Mouse (Mus musculus) liver, embryonic 12.5 days (tissue): ENCODE results near the gene Lhfpl2. TPM values are rescaled to one million over a fixed set of nuclear protein-coding genes. Genes with fewer than 3 reads are reported as not detected.
"Not testable (repeated sequence)": the region's sequence is repeated elsewhere in the genome, so short reads cannot be mapped to it uniquely, and the experiment has no call there.

Experiments
- ATAC-seq: fragments of 200-750 bp; cut with Nextera tagmentation; 2 replicates; pipeline ENCODE4 v1.8.0; 2017; ENCODE audit warnings: moderate number of reproducible peaks, mild to moderate bottlenecking, moderate library complexity
- H3K27ac ChIP-seq: fragments of 300-500 bp; sonication (generic); 2 replicates; pipeline ENCODE4 v1.5.1; 2016; ENCODE audit warnings: mild to moderate bottlenecking
- H3K27me3 ChIP-seq: fragments of 300-500 bp; sonication (generic); replicated peaks from 2 replicates; pipeline ENCODE4 v1.6.1; 2016; ENCODE audit warnings: mild to moderate bottlenecking, moderate library complexity
- H3K36me3 ChIP-seq: fragments of 300-500 bp; sonication (generic); 2 replicates; pipeline ENCODE4 v1.6.1; 2016; ENCODE audit warnings: mild to moderate bottlenecking, moderate library complexity
- H3K4me1 ChIP-seq: fragments of 300-500 bp; sonication (generic); 2 replicates; pipeline ENCODE4 v1.6.1; 2016
- H3K4me2 ChIP-seq: fragments of 300-500 bp; sonication (generic); 2 replicates; pipeline ENCODE4 v1.6.1; 2016; ENCODE audit warnings: mild to moderate bottlenecking, moderate library complexity
- H3K4me3 ChIP-seq: fragments of 300-500 bp; sonication (generic); 2 replicates; pipeline ENCODE4 v1.5.1; 2016; ENCODE audit warnings: mild to moderate bottlenecking, moderate library complexity
- H3K9ac ChIP-seq: fragments of 300-500 bp; sonication (generic); 2 replicates; pipeline ENCODE4 v1.6.1; 2016; ENCODE audit warnings: mild to moderate bottlenecking, moderate library complexity
- H3K9me3 ChIP-seq: fragments of 300-500 bp; sonication (generic); replicated peaks from 2 replicates; pipeline ENCODE4 v1.6.1; 2016; ENCODE audit warnings: mild to moderate bottlenecking, moderate library complexity
- WGBS: fragments of 180-500 bp; shearing (Covaris S2); methylation state at CpG from one replicate; pipeline ENCODE4 v1.1.7; 2016; ENCODE audit not compliant: insufficient replicate concordance; 5-methylcytosine and 5-hydroxymethylcytosine counted together
- polyA plus RNA-seq: library from polyadenylated mRNA; unstranded; fragments of >200 nt; fragmentation: Nextera tagmentation; extraction: Ambion mirVana; gene quantifications from 2 replicates; pipeline ENCODE4 v1.2.1, GENCODE M21; 2016

Gene Lhfpl2
- 7.1 and 8.5 TPM in 2 replicates for polyA plus RNA-seq

DNA sequence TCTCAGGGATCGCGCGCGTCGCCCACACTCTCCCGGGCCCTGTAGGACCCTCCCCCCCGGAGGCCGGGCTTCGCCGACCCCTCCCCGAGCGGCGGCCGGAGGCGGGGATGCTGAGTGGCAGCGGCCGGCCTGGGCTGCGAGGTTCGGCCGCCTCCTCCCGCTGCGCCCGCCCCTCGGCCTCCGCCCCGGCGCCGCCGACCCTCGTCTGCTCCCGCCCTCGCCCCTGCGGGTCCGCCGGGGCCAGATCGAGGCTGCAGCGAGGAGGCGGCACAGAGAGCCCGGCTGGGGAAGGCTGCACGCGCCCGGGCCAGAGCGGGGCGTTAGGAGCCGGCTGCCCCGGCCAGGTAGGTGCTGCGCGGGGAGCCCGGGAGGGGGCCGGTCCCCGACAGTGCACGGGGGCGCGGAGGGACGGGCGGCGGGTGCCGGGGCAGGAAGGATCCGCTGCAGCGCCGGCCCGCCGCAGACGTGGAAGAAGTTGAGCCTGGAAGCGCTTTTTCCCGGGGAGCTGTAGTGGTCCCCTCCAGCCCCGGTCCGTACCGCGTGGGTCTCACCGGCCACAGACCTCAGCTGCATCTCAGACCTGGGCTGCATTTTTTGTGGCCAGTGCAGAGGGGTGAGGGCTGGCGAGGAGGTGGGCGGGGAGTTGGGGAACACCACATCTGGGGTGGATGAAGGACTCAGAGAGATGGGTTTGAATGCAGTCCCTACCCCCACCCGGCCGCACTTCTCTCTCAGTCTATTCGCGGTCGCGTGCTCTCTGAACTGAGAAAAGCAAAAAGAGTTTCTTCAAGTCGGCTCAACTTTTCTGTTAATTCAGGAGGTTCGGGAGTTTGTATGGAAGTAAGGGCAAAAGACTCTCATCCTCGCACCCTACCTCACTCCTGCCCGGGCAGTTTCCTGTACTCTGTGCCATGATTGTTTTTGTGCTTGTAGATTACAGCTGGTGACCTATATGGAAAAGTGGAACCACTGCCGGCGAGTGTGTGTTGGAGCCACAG lies at the start of gene Lhfpl2:
Lhfpl2 (plus strand) TSS at position 234 of the 998 bp plus-strand sequence.
- peak within 1 kb of the TSS; percentile 51; the same call in 1 of the 2 replicates for H3K27ac ChIP-seq
- peaks cover 7% of the 10 kb centered on the region for H3K4me1 ChIP-seq
- H3K9me3 ChIP-seq: no peaks in the 10 kb centered on the region
- no peaks in the 10 kb centered on the region for H3K36me3 ChIP-seq
- peak within 1 kb of the TSS; percentile 71 for H3K4me2 ChIP-seq
- H3K9ac ChIP-seq: peak within 1 kb of the TSS; percentile 61
- ATAC-seq: peak; percentile 53
- WGBS: 3% methylated on average over 85 of the region's 85 CpGs
- H3K27me3 ChIP-seq: peaks cover 65% of the 10 kb centered on the region
- peak within 1 kb of the TSS; percentile 61 for H3K4me3 ChIP-seq

DNA sequence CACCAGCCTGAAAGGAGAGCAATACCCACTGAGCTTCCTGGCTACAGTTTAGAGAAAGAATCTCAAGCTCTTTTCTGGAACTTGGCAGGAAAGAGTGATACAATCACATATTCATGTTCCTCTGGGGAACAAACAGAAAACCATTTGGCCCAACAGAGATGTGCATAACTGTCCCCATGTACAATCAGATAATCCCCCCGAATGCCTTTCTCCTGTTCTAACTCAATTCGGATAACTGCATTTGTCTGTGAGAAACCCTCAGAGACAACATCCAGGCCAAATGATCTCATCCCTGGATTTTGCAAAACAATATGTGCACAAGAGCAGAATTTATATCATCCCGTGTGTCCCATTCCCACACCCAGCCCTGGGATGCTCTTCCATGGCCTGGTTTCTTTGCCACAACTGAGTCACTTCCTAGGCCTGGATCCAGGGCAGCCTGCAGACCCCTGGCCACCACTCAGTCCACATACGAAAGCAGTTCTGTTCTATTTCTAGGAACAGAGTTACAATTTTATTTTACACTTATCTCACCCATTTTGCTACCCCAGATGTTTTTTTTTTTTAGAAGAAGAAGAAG lies 45.5 kb upstream of the Lhfpl2 start:
- no peak overlapping the region for H3K9ac ChIP-seq
- no peak for ATAC-seq
- WGBS: 61% methylated on average over 4 of the region's 4 CpGs

GRCm38 (mm10) chr13:94013986-94014385 lies 43.6 kb upstream of the Lhfpl2 start:
- Histone ChIP-seq H3K9me3 (no peaks in the 10 kb centered on the region), H3K27me3 (no peaks in the 10 kb centered on the region), H3K9ac (no peak overlapping the region), H3K4me1 (no peaks in the 10 kb centered on the region), H3K27ac (no peak overlapping the region), H3K36me3 (no peaks in the 10 kb centered on the region), H3K4me2 (no peak overlapping the region), H3K4me3 (no peak overlapping the region)
- no peak for ATAC-seq
- 73% methylated on average over 10 of the region's 10 CpGs for WGBS

More for the DNA sequence above, 45.5 kb upstream of the Lhfpl2 start:
- Histone ChIP-seq H3K27me3 (no peaks in the 10 kb centered on the region), H3K9me3 (no peaks in the 10 kb centered on the region), H3K4me2 (no peak overlapping the region), H3K4me3 (no peak overlapping the region), H3K27ac (no peak overlapping the region), H3K4me1 (no peaks in the 10 kb centered on the region), H3K36me3 (no peaks in the 10 kb centered on the region)

GRCm38 (mm10) chr13:94024575-94024974 lies 33.0 kb upstream of the Lhfpl2 start:
- WGBS: 71% methylated on average over 10 of the region's 13 CpGs
- not testable (repeated sequence) for H3K27me3 ChIP-seq, H3K36me3 ChIP-seq, H3K4me1 ChIP-seq, H3K9ac ChIP-seq, ATAC-seq, H3K9me3 ChIP-seq, H3K4me2 ChIP-seq, H3K4me3 ChIP-seq, H3K27ac ChIP-seq

DNA sequence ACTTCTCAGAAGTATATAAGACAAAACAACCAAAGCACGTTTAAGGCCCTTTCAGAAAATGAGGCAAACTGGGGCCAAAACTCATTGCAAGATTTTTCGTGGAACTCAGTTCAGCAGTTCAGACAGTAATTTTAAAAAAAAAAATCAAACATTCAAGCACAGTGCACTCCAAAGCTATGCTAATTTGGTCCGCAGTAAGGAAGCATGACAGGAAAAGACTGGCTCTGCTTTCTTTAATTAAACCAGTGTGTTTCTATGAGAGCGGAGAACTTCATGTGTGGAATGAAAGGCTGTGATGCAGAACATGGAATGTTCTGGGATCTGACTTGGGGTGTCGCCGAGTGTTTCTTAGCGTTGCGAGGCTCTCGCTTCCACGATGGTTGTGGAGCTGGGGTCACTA lies 28.4 kb upstream of the Lhfpl2 start:
- H3K27ac ChIP-seq: no peak overlapping the region
- H3K36me3 ChIP-seq: no peaks in the 10 kb centered on the region
- no peak for ATAC-seq
- H3K9me3 ChIP-seq: no peaks in the 10 kb centered on the region
- H3K4me2 ChIP-seq: no peak overlapping the region
- 77% methylated on average over 10 of the region's 10 CpGs for WGBS
- H3K4me1 ChIP-seq: no peaks in the 10 kb centered on the region
- H3K27me3 ChIP-seq: no peaks in the 10 kb centered on the region
- no peak overlapping the region for H3K4me3 ChIP-seq
- no peak overlapping the region for H3K9ac ChIP-seq

- no peak for ATAC-seq
- Histone ChIP-seq H3K4me2 (no peak overlapping the region), H3K27ac (no peak overlapping the region), H3K4me3 (no peak overlapping the region), H3K36me3 (no peaks in the 10 kb centered on the region), H3K9ac (no peak overlapping the region), H3K4me1 (no peaks in the 10 kb centered on the region), H3K9me3 (no peaks in the 10 kb centered on the region), H3K27me3 (no peaks in the 10 kb centered on the region)
- WGBS: 51% methylated on average over 2 of the region's 2 CpGs
These were observed 27.0 kb upstream of the Lhfpl2 start for GRCm38 (mm10) chr13:94030551-94030950.

DNA sequence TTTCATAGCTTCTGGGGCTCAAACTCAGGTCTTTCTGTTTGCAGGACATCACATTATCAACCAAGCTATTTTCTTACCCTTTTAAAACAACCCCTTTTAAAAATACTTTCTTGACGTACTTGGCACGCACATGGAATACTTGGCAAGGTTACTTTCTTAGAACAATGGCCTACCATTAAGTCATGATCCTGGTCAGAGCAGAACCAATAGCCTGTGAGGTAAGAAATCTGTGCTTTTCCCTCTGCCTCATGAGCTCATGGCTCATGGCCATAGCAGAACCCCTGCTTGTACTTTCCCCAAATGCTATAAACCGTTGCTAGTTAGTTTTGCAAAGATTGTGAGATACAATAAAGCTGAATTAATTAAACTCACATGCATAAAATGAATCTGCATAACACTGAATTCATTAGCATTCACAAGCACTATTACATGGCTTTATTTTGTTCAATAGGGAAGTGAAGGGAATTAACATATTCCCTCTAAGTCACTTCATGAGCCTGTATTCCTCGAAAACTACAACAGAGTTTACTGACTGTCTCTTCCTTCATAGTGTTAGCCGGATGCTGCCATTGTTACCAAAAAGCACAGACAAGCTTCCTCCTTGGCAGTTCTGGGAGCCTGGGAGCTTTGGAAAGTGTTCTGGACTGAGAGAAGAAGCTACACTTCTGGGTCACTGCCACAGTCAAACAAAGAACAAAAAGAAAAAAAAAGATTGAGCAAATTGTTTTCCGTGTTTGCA lies 20.1 kb upstream of the Lhfpl2 start:
- Histone ChIP-seq H3K9me3 (no peaks in the 10 kb centered on the region), H3K36me3 (no peaks in the 10 kb centered on the region), H3K27me3 (no peaks in the 10 kb centered on the region), H3K4me2 (no peak overlapping the region), H3K4me1 (peaks cover 9% of the 10 kb centered on the region; the same call in 1 of the 2 replicates), H3K4me3 (no peak overlapping the region), H3K9ac (no peak overlapping the region), H3K27ac (no peak overlapping the region)
- ATAC-seq: no peak
- 48% methylated on average over 6 of the region's 6 CpGs for WGBS

- no peak overlapping the region for H3K4me3 ChIP-seq
- no peak for ATAC-seq
- no peak overlapping the region for H3K27ac ChIP-seq
- 31% methylated on average over 2 of the region's 2 CpGs for WGBS
- peaks cover 9% of the 10 kb centered on the region; the same call in 1 of the 2 replicates for H3K4me1 ChIP-seq
- H3K9ac ChIP-seq: no peak overlapping the region
- H3K4me2 ChIP-seq: no peak overlapping the region
- H3K27me3 ChIP-seq: no peaks in the 10 kb centered on the region
- H3K36me3 ChIP-seq: no peaks in the 10 kb centered on the region
- H3K9me3 ChIP-seq: no peaks in the 10 kb centered on the region
These were observed 19.6 kb upstream of the Lhfpl2 start for GRCm38 (mm10) chr13:94038052-94038340.

GRCm38 (mm10) chr13:94050036-94050435 lies 7.6 kb upstream of the Lhfpl2 start:
- no peak for ATAC-seq
- no peak overlapping the region for H3K27ac ChIP-seq
- no peak overlapping the region for H3K4me3 ChIP-seq
- peaks cover 4% of the 10 kb centered on the region for H3K27me3 ChIP-seq
- 45% methylated on average over 7 of the region's 7 CpGs for WGBS
- no peaks in the 10 kb centered on the region for H3K4me1 ChIP-seq
- H3K9me3 ChIP-seq: no peaks in the 10 kb centered on the region
- no peak overlapping the region for H3K9ac ChIP-seq
- no peaks in the 10 kb centered on the region for H3K36me3 ChIP-seq
- H3K4me2 ChIP-seq: no peak overlapping the region

GRCm38 (mm10) chr13:94050782-94051181 lies 6.8 kb upstream of the Lhfpl2 start:
- Histone ChIP-seq H3K4me3 (no peak overlapping the region), H3K9ac (no peak overlapping the region), H3K36me3 (no peaks in the 10 kb centered on the region), H3K27ac (no peak overlapping the region), H3K4me1 (no peaks in the 10 kb centered on the region), H3K27me3 (peaks cover 11% of the 10 kb centered on the region), H3K4me2 (no peak overlapping the region), H3K9me3 (no peaks in the 10 kb centered on the region)
- WGBS: 68% methylated on average over 3 of the region's 3 CpGs
- no peak for ATAC-seq

- Histone ChIP-seq H3K27me3 (peaks cover 60% of the 10 kb centered on the region), H3K4me3 (peak overlapping the region; percentile 61), H3K36me3 (no peaks in the 10 kb centered on the region), H3K27ac (0 out of 2 replicates have a peak overlapping the region, but pooled peaks have one; percentile 40), H3K4me2 (peak overlapping the region; percentile 71), H3K9me3 (no peaks in the 10 kb centered on the region), H3K4me1 (no peaks in the 10 kb centered on the region), H3K9ac (peak overlapping the region; percentile 61; the same call in 1 of the 2 replicates)
- peak; percentile 27; the same call in 1 of the 2 replicates for ATAC-seq
- 4% methylated on average over 17 of the region's 17 CpGs for WGBS
These were observed 497 bp upstream of the Lhfpl2 start for GRCm38 (mm10) chr13:94057036-94057562.
